Mouse (Mus musculus) heart, postnatal 0 days (tissue): ENCODE data around the gene Pbx3. TPM values are rescaled to one million over a fixed set of nuclear protein-coding genes. Genes with fewer than 3 reads are reported as not detected.

Experiments used
- ATAC-seq: fragments of 200-750 bp; cut with Nextera tagmentation; 2 replicates; pipeline ENCODE4 v1.8.0; 2017; ENCODE audit warnings: low read depth, moderate number of reproducible peaks, moderate library complexity; ENCODE audit not compliant: insufficient read depth
- DNase-seq: peaks from one replicate; pipeline ENCODE4 v3.0.0-alpha.2; 2016; ENCODE audit warnings: low spot score
- H3K27ac ChIP-seq: fragments of 300-500 bp; sonication (generic); 2 replicates; pipeline ENCODE4 v1.5.1; 2014; ENCODE audit warnings: low read depth, mild to moderate bottlenecking
- H3K27me3 ChIP-seq: fragments of 300-500 bp; sonication (generic); 2 replicates; pipeline ENCODE4 v1.6.1; 2014; ENCODE audit warnings: low read length, mixed read lengths; ENCODE audit not compliant: control insufficient read depth, insufficient read depth
- H3K36me3 ChIP-seq: fragments of 300-500 bp; sonication (generic); replicated peaks from 2 replicates; pipeline ENCODE4 v1.6.1; 2014; ENCODE audit warnings: low read length, mixed read lengths; ENCODE audit not compliant: control insufficient read depth, insufficient read depth
- H3K4me1 ChIP-seq: fragments of 300-500 bp; sonication (generic); 2 replicates; pipeline ENCODE4 v1.6.1; 2014; ENCODE audit warnings: antibody characterized with exemption; ENCODE audit not compliant: control insufficient read depth, insufficient read depth
- H3K4me2 ChIP-seq: fragments of 300-500 bp; sonication (generic); 2 replicates; pipeline ENCODE4 v1.6.1; 2014; ENCODE audit warnings: low read depth, mild to moderate bottlenecking, low read length, moderate library complexity
- H3K4me3 ChIP-seq: fragments of 300-500 bp; sonication (generic); 2 replicates; pipeline ENCODE4 v1.5.1; 2014; ENCODE audit warnings: low read depth, low read length
- H3K9ac ChIP-seq: fragments of 300-500 bp; sonication (generic); replicated peaks from 2 replicates; pipeline ENCODE4 v1.6.1; 2014; ENCODE audit warnings: low read depth, low read length, mixed read lengths
- H3K9me3 ChIP-seq: fragments of 300-500 bp; sonication (generic); replicated peaks from 2 replicates; pipeline ENCODE4 v1.6.1; 2016; ENCODE audit warnings: low read length; ENCODE audit not compliant: control insufficient read depth
- CTCF ChIP-seq: IDR thresholded peaks from 2 replicates; pipeline ENCODE4 v1.5.1; 2016; ENCODE audit warnings: antibody characterized with exemption, control low read depth, low read depth
- EP300 ChIP-seq: IDR thresholded peaks from 2 replicates; pipeline ENCODE4 v1.6.1; 2016; ENCODE audit warnings: antibody characterized with exemption, low read depth
- WGBS: fragments of 180-500 bp; shearing (Covaris S2); extraction: QIAGEN DNeasy Blood & Tissue Kit; methylation state at CpG from one replicate; pipeline ENCODE4 v1.1.7; 2014; 5-methylcytosine and 5-hydroxymethylcytosine counted together
- polyA plus RNA-seq: library from polyadenylated mRNA; unstranded; fragments of >200 nt; fragmentation: Nextera tagmentation; extraction: Ambion mirVana; gene quantifications from 2 replicates; pipeline ENCODE4 v1.2.1, GENCODE M21; 2015
- total RNA-seq: library from RNA; depleted of rRNA; stranded (reverse); fragments of >200 nt; gene quantifications from 2 replicates; pipeline ENCODE4 v1.2.3, GENCODE M21; 2014; ENCODE audit warnings: low replicate concordance

Gene Pbx3
- total and polyA plus RNA-seq, 2 experiments from 2014 or later: 11.4 to 34.3 TPM

DNA sequence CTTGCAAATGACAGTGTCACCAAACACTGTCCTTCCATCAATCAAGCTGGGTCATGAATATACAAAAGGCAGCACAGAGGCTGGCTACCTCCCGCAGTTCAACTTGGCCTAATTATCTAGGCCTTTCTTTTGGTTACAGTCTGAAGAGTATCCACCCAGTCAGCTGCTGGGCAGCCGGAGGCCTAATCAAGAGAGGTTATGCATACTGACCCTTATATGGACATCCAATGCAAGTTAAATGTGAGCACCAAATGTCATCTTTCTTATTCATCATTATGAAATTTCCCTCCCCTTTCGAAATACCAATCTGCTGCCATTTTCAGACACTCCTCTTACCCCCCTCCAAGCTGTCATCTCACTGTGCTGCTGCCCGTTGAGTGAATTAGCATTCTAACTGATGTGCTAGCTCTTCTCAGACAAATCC is 112.3 kb downstream of the Pbx3 start:
- no peak overlapping the region for H3K4me3 ChIP-seq
- no peaks in the 10 kb centered on the region for H3K9me3 ChIP-seq
- DNase-seq (no peak), ATAC-seq (no peak)
- no peaks in the 10 kb centered on the region for H3K27me3 ChIP-seq
- no peak for TF ChIP-seq CTCF
- no peak for TF ChIP-seq EP300
- no peaks in the 10 kb centered on the region for H3K36me3 ChIP-seq
- H3K9ac ChIP-seq: no peak overlapping the region
- H3K4me2 ChIP-seq: no peak overlapping the region
- WGBS: 56% methylated on average over 4 of the region's 4 CpGs
- no peaks in the 10 kb centered on the region for H3K4me1 ChIP-seq
- H3K27ac ChIP-seq: no peak overlapping the region

DNA sequence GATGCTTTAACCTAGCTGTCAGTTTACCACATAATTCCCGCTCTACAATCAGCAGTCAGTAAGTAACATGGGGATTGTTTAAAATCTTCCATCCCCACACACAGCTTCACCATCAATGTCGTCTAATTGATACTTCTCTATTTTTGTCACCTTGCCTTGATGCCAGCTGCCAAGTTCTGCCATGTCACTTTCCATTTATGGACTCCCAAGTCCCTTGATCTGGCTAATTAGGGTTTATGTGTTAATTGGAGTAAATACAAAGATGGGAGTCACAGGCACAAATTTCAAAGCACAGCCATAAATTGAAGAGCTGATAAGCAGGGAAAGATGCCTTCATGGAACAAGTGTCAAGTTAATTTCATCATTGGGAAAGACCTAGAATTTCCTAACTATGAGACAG is 114.7 kb downstream of the Pbx3 start:
- no peaks in the 10 kb centered on the region for H3K36me3 ChIP-seq
- TF ChIP-seq CTCF (no peak), EP300 (no peak)
- H3K27me3 ChIP-seq: no peaks in the 10 kb centered on the region
- no peak overlapping the region for H3K4me2 ChIP-seq
- H3K4me1 ChIP-seq: no peaks in the 10 kb centered on the region
- DNase-seq: no peak
- H3K27ac ChIP-seq: no peak overlapping the region
- 64% methylated on average over 2 of the region's 2 CpGs for WGBS
- no peaks in the 10 kb centered on the region for H3K9me3 ChIP-seq
- no peak overlapping the region for H3K9ac ChIP-seq
- ATAC-seq: no peak
- no peak overlapping the region for H3K4me3 ChIP-seq

DNA sequence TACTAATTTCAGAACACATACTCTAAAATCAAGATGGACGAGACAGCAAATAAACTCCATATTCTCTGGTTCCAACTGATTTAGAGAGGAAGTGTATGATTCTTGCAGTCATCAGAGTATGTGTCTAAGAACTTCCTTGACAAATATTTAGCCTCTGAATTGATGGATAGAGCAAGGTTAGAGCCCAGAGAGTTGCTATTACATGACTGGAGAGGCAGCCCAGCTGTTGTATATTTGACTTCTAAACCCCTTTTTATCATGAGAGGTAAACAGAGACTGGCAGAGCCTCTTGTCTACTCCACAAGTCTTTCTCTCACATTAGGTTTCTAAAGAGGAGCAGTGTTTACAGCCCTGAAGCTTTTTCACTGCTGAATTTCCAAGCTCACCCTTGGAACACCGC is 115.3 kb downstream of the Pbx3 start:
- no peak for TF ChIP-seq EP300
- TF ChIP-seq CTCF: no peak
- Histone ChIP-seq H3K36me3 (no peaks in the 10 kb centered on the region), H3K9me3 (no peaks in the 10 kb centered on the region), H3K4me2 (no peak overlapping the region), H3K27ac (no peak overlapping the region), H3K4me1 (no peaks in the 10 kb centered on the region), H3K27me3 (no peaks in the 10 kb centered on the region), H3K4me3 (no peak overlapping the region), H3K9ac (no peak overlapping the region)
- ATAC-seq (no peak), DNase-seq (no peak)
- 89% methylated on average over 2 of the region's 2 CpGs for WGBS

DNA sequence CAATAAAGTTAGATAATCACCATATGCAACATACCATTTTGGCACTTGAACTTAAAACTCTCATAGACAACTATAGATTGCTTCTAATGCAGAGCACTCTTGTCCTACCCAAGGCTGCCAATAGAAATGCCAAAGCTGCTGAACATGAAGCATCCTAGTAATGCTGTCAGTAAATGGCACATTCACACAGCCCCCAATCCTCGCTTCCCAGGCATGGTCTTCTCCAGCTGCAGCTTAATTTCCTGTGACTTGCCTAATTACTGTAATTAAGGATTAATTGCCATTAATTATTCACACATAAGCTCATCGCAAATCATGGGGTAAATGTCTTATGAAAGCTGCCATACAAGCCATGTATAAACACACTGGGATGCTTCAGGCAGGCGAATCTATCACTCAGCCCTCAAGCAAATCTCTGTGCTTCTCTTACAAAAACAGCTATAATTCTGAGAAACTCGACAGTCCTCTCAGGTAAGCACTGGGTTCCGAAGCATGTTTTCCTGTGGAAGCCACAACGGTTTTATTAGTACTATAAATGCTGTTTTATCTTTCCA is 116.9 kb downstream of the Pbx3 start:
- no peaks in the 10 kb centered on the region for H3K36me3 ChIP-seq
- H3K4me1 ChIP-seq: no peaks in the 10 kb centered on the region
- H3K4me3 ChIP-seq: no peak overlapping the region
- no peaks in the 10 kb centered on the region for H3K9me3 ChIP-seq
- no peak overlapping the region for H3K27ac ChIP-seq
- H3K4me2 ChIP-seq: no peak overlapping the region
- TF ChIP-seq EP300 (no peak), CTCF (no peak)
- no peaks in the 10 kb centered on the region for H3K27me3 ChIP-seq
- no peak overlapping the region for H3K9ac ChIP-seq
- ATAC-seq (no peak), DNase-seq (no peak)
- WGBS: 71% methylated on average over 6 of the region's 6 CpGs

DNA sequence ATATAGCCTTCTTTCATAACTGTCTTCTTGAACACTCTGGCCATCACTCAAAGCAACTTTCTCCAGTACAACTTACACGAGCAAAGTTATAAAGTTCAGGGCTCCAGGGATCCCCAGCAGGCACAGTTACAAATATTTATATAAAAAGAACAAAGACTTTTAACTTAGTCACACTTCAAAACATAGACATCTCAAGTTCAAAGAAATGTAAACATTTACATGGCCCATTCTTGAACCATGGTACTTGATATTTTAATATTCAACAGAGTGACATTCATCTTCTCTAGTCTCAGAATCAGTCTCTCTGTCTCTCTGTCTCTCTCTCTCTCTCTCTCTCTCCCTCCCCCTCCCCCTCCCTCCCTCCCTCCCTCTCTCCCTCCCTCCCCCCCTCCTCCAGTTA is 119.3 kb downstream of the Pbx3 start:
- H3K9ac ChIP-seq: no peak overlapping the region
- peaks cover 3% of the 10 kb centered on the region; the same call in 1 of the 2 replicates for H3K4me1 ChIP-seq
- no peak for DNase-seq
- no peak overlapping the region for H3K4me3 ChIP-seq
- no peaks in the 10 kb centered on the region for H3K9me3 ChIP-seq
- TF ChIP-seq EP300: no peak
- TF ChIP-seq CTCF: no peak
- H3K27me3 ChIP-seq: no peaks in the 10 kb centered on the region
- ATAC-seq: no peak
- 49% methylated on average over 1 of the region's 1 CpGs for WGBS
- no peak overlapping the region for H3K4me2 ChIP-seq
- H3K27ac ChIP-seq: no peak overlapping the region
- H3K36me3 ChIP-seq: no peaks in the 10 kb centered on the region

DNA sequence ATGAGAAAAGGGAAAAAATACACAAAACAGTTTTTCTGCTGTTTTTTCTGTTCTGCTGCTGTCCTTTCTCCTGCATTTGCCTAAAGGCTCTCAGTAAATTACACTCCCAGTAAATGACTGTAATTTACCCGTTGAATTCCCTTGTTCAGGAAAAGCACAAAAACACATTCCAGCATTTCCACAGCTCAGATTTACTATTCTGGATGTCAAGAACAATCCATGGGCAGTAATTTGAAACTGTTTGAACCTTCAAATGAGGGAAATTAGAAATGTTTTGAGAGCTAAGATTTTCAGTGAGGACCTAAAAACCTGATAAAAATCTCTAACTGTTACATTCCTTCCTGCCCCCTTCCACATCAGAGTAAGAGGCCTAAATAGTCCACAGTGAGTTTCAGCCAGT is 119.8 kb downstream of the Pbx3 start:
- no peak overlapping the region for H3K4me3 ChIP-seq
- no peaks in the 10 kb centered on the region for H3K9me3 ChIP-seq
- H3K4me2 ChIP-seq: no peak overlapping the region
- no peak overlapping the region for H3K9ac ChIP-seq
- DNase-seq: no peak
- no peaks in the 10 kb centered on the region for H3K36me3 ChIP-seq
- no peak overlapping the region for H3K27ac ChIP-seq
- no peak for TF ChIP-seq CTCF
- no peak for TF ChIP-seq EP300
- peaks cover 3% of the 10 kb centered on the region; the same call in 1 of the 2 replicates for H3K4me1 ChIP-seq
- WGBS: 11% methylated on average over 1 of the region's 1 CpGs
- no peak for ATAC-seq
- no peaks in the 10 kb centered on the region for H3K27me3 ChIP-seq
